Comparison of ENCODE assay signal across 32 mouse cellular contexts in the genomic region with DNA sequence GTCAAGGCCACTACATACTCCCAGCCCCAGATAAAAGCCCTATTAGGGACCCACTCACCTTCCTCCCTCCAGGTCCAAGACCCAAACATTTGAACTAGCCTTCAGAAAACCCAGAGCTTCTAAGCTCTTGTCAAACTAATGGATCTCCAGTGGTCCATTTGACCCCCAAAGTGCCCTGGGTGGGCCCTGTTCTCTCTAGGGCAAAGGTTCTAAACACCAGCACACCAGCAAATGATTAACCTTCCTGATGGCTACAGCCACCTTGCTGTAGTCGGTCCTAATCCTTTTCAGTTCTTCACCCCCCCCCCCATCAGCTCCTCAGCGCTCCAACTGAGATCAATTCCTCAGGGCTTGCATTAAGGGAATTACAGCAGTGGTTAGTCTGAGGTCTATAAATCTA. TPM values are rescaled to one million over a fixed set of nuclear protein-coding genes. Genes with fewer than 3 reads are reported as not detected.
DNase-seq lines count a peak whose midpoint lies in the region; ATAC-seq and TF ChIP-seq lines count a peak whose summit lies in the region.
"Had no signal": no experiment of that assay in that cellular context is flagged by ENCODE, and none has a peak within 500 bp of the region (broad histone marks: within the 10 kb centered on the region; RNA-seq: fewer than 3 reads in every experiment).

No protein-coding gene starts in this region.

- no peak overlapping the region for H3K4me2 ChIP-seq in kidney, embryonic 15.5 days
- H3K4me2 ChIP-seq in limb, embryonic 13.5 days (replicated peaks), result 0 out of 2 replicates have a peak overlapping the region, but pooled peaks have one; percentile 1
- H3K4me2 ChIP-seq in neural tube, embryonic 13.5 days, result no peak overlapping the region
- no peak overlapping the region for H3K4me2 ChIP-seq in intestine, postnatal 0 days (replicated peaks; ENCODE audit: low read depth)
- H3K4me2 ChIP-seq: forebrain, embryonic 12.5 days had no signal

- 32% methylated on average over 2 of the region's 2 CpGs for WGBS in kidney, embryonic 15.5 days
- 22% methylated on average over 2 of the region's 2 CpGs for WGBS in limb, embryonic 13.5 days
- 5% methylated on average over 2 of the region's 2 CpGs for WGBS in limb, embryonic 10.5 days
- WGBS in neural tube, embryonic 13.5 days, result 3% methylated on average over 2 of the region's 2 CpGs
- 23% methylated on average over 2 of the region's 2 CpGs for WGBS in intestine, postnatal 0 days

- no peak overlapping the region for H3K9ac ChIP-seq in kidney, embryonic 15.5 days
- H3K9ac ChIP-seq in limb, embryonic 13.5 days, result no peak overlapping the region
- 0 out of 2 replicates have a peak overlapping the region, but pooled peaks have one; percentile 0 for H3K9ac ChIP-seq in neural tube, embryonic 13.5 days
- no peak overlapping the region for H3K9ac ChIP-seq in intestine, postnatal 0 days (ENCODE audit: low read depth, low read length)
- H3K9ac ChIP-seq: liver, embryonic 14.5 days; neural tube, embryonic 12.5 days had no signal

- no peaks in the 10 kb centered on the region for H3K9me3 ChIP-seq in kidney, embryonic 15.5 days (replicated peaks)
- H3K9me3 ChIP-seq in limb, embryonic 13.5 days, result no peaks in the 10 kb centered on the region
- no peaks in the 10 kb centered on the region for H3K9me3 ChIP-seq in limb, embryonic 10.5 days (replicated peaks)
- no peaks in the 10 kb centered on the region for H3K9me3 ChIP-seq in neural tube, embryonic 13.5 days
- no peaks in the 10 kb centered on the region for H3K9me3 ChIP-seq in intestine, postnatal 0 days (ENCODE audit: control insufficient read depth)
- H3K9me3 ChIP-seq: forebrain, embryonic 12.5 days; neural tube, embryonic 12.5 days had no signal

- H3K4me3 ChIP-seq in kidney, embryonic 15.5 days (replicated peaks), result no peak overlapping the region
- no peak overlapping the region for H3K4me3 ChIP-seq in limb, embryonic 13.5 days
- H3K4me3 ChIP-seq in limb, embryonic 10.5 days, result no peak overlapping the region
- H3K4me3 ChIP-seq in neural tube, embryonic 13.5 days, result no peak overlapping the region
- H3K4me3 ChIP-seq in intestine, postnatal 0 days (ENCODE audit: low read depth, low read length), result no peak overlapping the region
- H3K4me3 ChIP-seq: erythroblast, embryonic 14.5 days; forebrain, embryonic 12.5 days; layer of hippocampus, adult 2 months; left cerebral cortex, adult 2 months; neural tube, embryonic 12.5 days had no signal

- H3K27me3 ChIP-seq in kidney, embryonic 15.5 days, result no peaks in the 10 kb centered on the region
- H3K27me3 ChIP-seq in limb, embryonic 13.5 days, result no peaks in the 10 kb centered on the region
- H3K27me3 ChIP-seq in limb, embryonic 10.5 days (ENCODE audit: low read depth, poor library complexity, severe bottlenecking), result no peaks in the 10 kb centered on the region
- no peaks in the 10 kb centered on the region for H3K27me3 ChIP-seq in neural tube, embryonic 13.5 days
- no peaks in the 10 kb centered on the region for H3K27me3 ChIP-seq in intestine, postnatal 0 days (replicated peaks; ENCODE audit: control insufficient read depth, insufficient read depth, low read length)
- H3K27me3 ChIP-seq: forebrain, embryonic 12.5 days; neural tube, embryonic 12.5 days had no signal

- DNase-seq in kidney, adult 11 months, result peak; percentile 58
- no peak for DNase-seq in limb, embryonic 10.5 days (ENCODE audit: low spot score)
- DNase-seq in kidney, postnatal 14 days, result peak; percentile 52
- no peak for DNase-seq in adrenal gland, postnatal 10 days
- DNase-seq: B cell, adult 2 months; cerebellum, adult 2 months; cerebellum, postnatal 14 days; gastrocnemius, postnatal 10 days; heart, postnatal 36 days; lung, adult 2 months; lung, postnatal 10 days; midbrain, embryonic 14.5 days; retina, postnatal 1 day; right cerebral cortex, postnatal 14 days; thymus, postnatal 4 days had no signal

- no peak for TF ChIP-seq CTCF in intestine, postnatal 0 days (IDR thresholded peaks at IDR 0.05; ENCODE audit: low read depth)

- H3K36me3 ChIP-seq in kidney, embryonic 15.5 days, result peaks cover 10% of the 10 kb centered on the region; the same call in 1 of the 2 replicates
- peaks cover 72% of the 10 kb centered on the region for H3K36me3 ChIP-seq in limb, embryonic 13.5 days
- H3K36me3 ChIP-seq in limb, embryonic 10.5 days, result peaks cover 74% of the 10 kb centered on the region
- H3K36me3 ChIP-seq in neural tube, embryonic 13.5 days, result peaks cover 19% of the 10 kb centered on the region
- no peaks in the 10 kb centered on the region for H3K36me3 ChIP-seq in intestine, postnatal 0 days (ENCODE audit: control insufficient read depth, insufficient read depth)

- no peak overlapping the region for H3K27ac ChIP-seq in kidney, embryonic 15.5 days
- H3K27ac ChIP-seq in limb, embryonic 13.5 days, result no peak overlapping the region
- no peak overlapping the region for H3K27ac ChIP-seq in limb, embryonic 10.5 days
- 0 out of 2 replicates have a peak overlapping the region, but pooled peaks have one; percentile 68 for H3K27ac ChIP-seq in neural tube, embryonic 13.5 days (replicated peaks)
- H3K27ac ChIP-seq in intestine, postnatal 0 days (ENCODE audit: low read depth, low read length), result no peak overlapping the region
- H3K27ac ChIP-seq: forebrain, embryonic 12.5 days; kidney, postnatal 0 days; layer of hippocampus, adult 2 months; left cerebral cortex, adult 2 months; liver, embryonic 14.5 days; macrophage; neural tube, embryonic 12.5 days had no signal

- no peak for ATAC-seq in kidney, embryonic 15.5 days (replicated peaks; ENCODE audit: low FRiP score)
- no peak for ATAC-seq in limb, embryonic 13.5 days (ENCODE audit: low FRiP score, low read depth)
- ATAC-seq in neural tube, embryonic 13.5 days (ENCODE audit: low read depth), result no peak
- ATAC-seq in intestine, postnatal 0 days, result no peak

- H3K4me1 ChIP-seq in kidney, embryonic 15.5 days, result peaks cover 74% of the 10 kb centered on the region
- H3K4me1 ChIP-seq in limb, embryonic 13.5 days, result peaks cover 53% of the 10 kb centered on the region
- peaks cover 56% of the 10 kb centered on the region for H3K4me1 ChIP-seq in limb, embryonic 10.5 days
- H3K4me1 ChIP-seq in neural tube, embryonic 13.5 days (replicated peaks), result peaks cover 48% of the 10 kb centered on the region
- no peaks in the 10 kb centered on the region for H3K4me1 ChIP-seq in intestine, postnatal 0 days (replicated peaks; ENCODE audit: control insufficient read depth, insufficient read depth, low read length)

RNA-seq across cellular contexts. Expression of a gene that starts 9.8 kb away (rescaled TPM):
- 8.5 and 9.9 TPM in 2 replicates for polyA plus RNA-seq in kidney, embryonic 15.5 days (2015; fragmentation: Nextera tagmentation; extraction: Ambion mirVana)
- polyA plus RNA-seq in limb, embryonic 13.5 days (2015; fragmentation: Nextera tagmentation; extraction: Ambion mirVana), result 25.9 and 32.7 TPM in 2 replicates
- 12.7 and 21.4 TPM in 2 replicates for polyA plus RNA-seq in limb, embryonic 10.5 days (2016; fragmentation: Nextera tagmentation; extraction: Ambion mirVana)
- 8.9 and 9.3 TPM in 2 replicates for polyA plus RNA-seq in neural tube, embryonic 13.5 days (2015; fragmentation: Nextera tagmentation; extraction: Ambion mirVana)
- total RNA-seq in adrenal gland, postnatal 10 days (2021), result 1 to 10 TPM; 2.1 to 2.8 TPM
- polyA plus RNA-seq in intestine, postnatal 0 days (2015; fragmentation: Nextera tagmentation; extraction: Ambion mirVana), result 1.2 and 1.4 TPM in 2 replicates
- total RNA-seq: granulocyte monocyte progenitor cell, adult 5-6 weeks had no signal
- polyA plus RNA-seq: macrophage had no signal

RNA-seq across cellular contexts. Expression of a gene that starts 21.8 kb away (rescaled TPM):
- polyA plus RNA-seq in kidney, embryonic 15.5 days (2015; fragmentation: Nextera tagmentation; extraction: Ambion mirVana), result 0.05 and 0.19 TPM in 2 replicates
- 0.20 TPM in 2 replicates for polyA plus RNA-seq in limb, embryonic 13.5 days (2015; fragmentation: Nextera tagmentation; extraction: Ambion mirVana)
- 0.05 TPM in 1 of 2 replicates, not detected in the other for polyA plus RNA-seq in limb, embryonic 10.5 days (2016; fragmentation: Nextera tagmentation; extraction: Ambion mirVana)
- 0.28 TPM in 1 of 2 replicates, not detected in the other for polyA plus RNA-seq in neural tube, embryonic 13.5 days (2015; fragmentation: Nextera tagmentation; extraction: Ambion mirVana)
- total RNA-seq in adrenal gland, postnatal 10 days (2021), result not detected
- not detected in 2 replicates for polyA plus RNA-seq in intestine, postnatal 0 days (2015; fragmentation: Nextera tagmentation; extraction: Ambion mirVana)
- total RNA-seq: adrenal gland, adult 18-20 months; gastrocnemius, postnatal 10 days; granulocyte monocyte progenitor cell, adult 5-6 weeks; megakaryocyte-erythroid progenitor cell, adult 5-6 weeks had no signal
- polyA plus RNA-seq: erythroblast, embryonic 14.5 days; heart, embryonic 14.5 days; kidney, postnatal 0 days; liver, embryonic 14.5 days; macrophage; neural tube, embryonic 12.5 days; small intestine, adult 2 months had no signal

RNA-seq across cellular contexts. Expression of a gene that starts 35.6 kb away (rescaled TPM):
- polyA plus RNA-seq in kidney, embryonic 15.5 days (2015; fragmentation: Nextera tagmentation; extraction: Ambion mirVana), result 16.5 and 18.4 TPM in 2 replicates
- polyA plus RNA-seq in limb, embryonic 13.5 days (2015; fragmentation: Nextera tagmentation; extraction: Ambion mirVana), result 3.1 TPM in 2 replicates
- polyA plus RNA-seq in limb, embryonic 10.5 days (2016; fragmentation: Nextera tagmentation; extraction: Ambion mirVana), result 3.0 and 3.6 TPM in 2 replicates
- 0.24 and 0.51 TPM in 2 replicates for polyA plus RNA-seq in neural tube, embryonic 13.5 days (2015; fragmentation: Nextera tagmentation; extraction: Ambion mirVana)
- total RNA-seq in adrenal gland, postnatal 10 days (2021), result 10 to 100 TPM in 1 of 2 experiments, 1 to 10 TPM in 1; 7.0 to 10.2 TPM
- polyA plus RNA-seq in intestine, postnatal 0 days (2015; fragmentation: Nextera tagmentation; extraction: Ambion mirVana), result 0.55 and 1.0 TPM in 2 replicates
- total RNA-seq: granulocyte monocyte progenitor cell, adult 5-6 weeks; megakaryocyte-erythroid progenitor cell, adult 5-6 weeks had no signal
- polyA plus RNA-seq: erythroblast, embryonic 14.5 days; macrophage had no signal

RNA-seq across cellular contexts. Expression of a gene that starts 57.4 kb away (rescaled TPM):
- polyA plus RNA-seq in kidney, embryonic 15.5 days (2015; fragmentation: Nextera tagmentation; extraction: Ambion mirVana), result 3.6 and 4.4 TPM in 2 replicates
- 3.8 and 4.4 TPM in 2 replicates for polyA plus RNA-seq in limb, embryonic 13.5 days (2015; fragmentation: Nextera tagmentation; extraction: Ambion mirVana)
- 2.7 and 5.0 TPM in 2 replicates for polyA plus RNA-seq in limb, embryonic 10.5 days (2016; fragmentation: Nextera tagmentation; extraction: Ambion mirVana)
- 1.9 and 2.1 TPM in 2 replicates for polyA plus RNA-seq in neural tube, embryonic 13.5 days (2015; fragmentation: Nextera tagmentation; extraction: Ambion mirVana)
- total RNA-seq in adrenal gland, postnatal 10 days (2021), result 1 to 10 TPM; 3.3 to 4.8 TPM
- 0.94 and 1.7 TPM in 2 replicates for polyA plus RNA-seq in intestine, postnatal 0 days (2015; fragmentation: Nextera tagmentation; extraction: Ambion mirVana)
- total RNA-seq: gastrocnemius, postnatal 10 days; megakaryocyte-erythroid progenitor cell, adult 5-6 weeks had no signal
- polyA plus RNA-seq: erythroblast, embryonic 14.5 days had no signal

Comparison
In these comparisons a context has a peak if more than half of its experiments do, and no peak if none do; other contexts are left out.
1. DNase-seq: peak in kidney, adult 11 months (single experiment) and kidney, postnatal 14 days (single experiment); none in limb, embryonic 10.5 days (single experiment) and adrenal gland, postnatal 10 days (single experiment).